Mouse (Mus musculus) C2C12 (cell line): ENCODE results near the gene Dnhd1. TPM values are rescaled to one million over a fixed set of nuclear protein-coding genes. Genes with fewer than 3 reads are reported as not detected.
A peak's percentile ranks its signal among the peaks of the same experiment; 100 is the strongest.
"Not testable (repeated sequence)": the region's sequence is repeated elsewhere in the genome, so short reads cannot be mapped to it uniquely, and the experiment has no call there.

Experiments used
- H3K27me3 ChIP-seq: one replicate; pipeline ENCODE4 v1.6.1; 2011; ENCODE audit not compliant: control insufficient read depth, insufficient read depth, insufficient read length
- H3K36me3 ChIP-seq: one replicate; pipeline ENCODE4 v1.6.1; 2011; ENCODE audit not compliant: control insufficient read depth, insufficient read depth
- H3K4me3 ChIP-seq: one replicate; pipeline ENCODE4 v1.5.1; 2011; ENCODE audit warnings: mild to moderate bottlenecking, control low read depth; ENCODE audit not compliant: poor library complexity, insufficient read depth, severe bottlenecking
- H3K79me2 ChIP-seq: one replicate; pipeline ENCODE4 v1.6.1; 2011; ENCODE audit not compliant: control insufficient read depth, insufficient read depth
- H3K79me3 ChIP-seq: one replicate; pipeline ENCODE4 v1.6.1; 2011; ENCODE audit warnings: low read depth, control low read depth
- H3ac ChIP-seq: one replicate; pipeline ENCODE3; 2011; ENCODE audit warnings: low read depth; ENCODE audit not compliant: control insufficient read depth, insufficient read length
- CEBPB ChIP-seq: IDR thresholded peaks from one replicate; pipeline ENCODE4 v1.6.1; 2011; ENCODE audit warnings: low read depth, mild to moderate bottlenecking, control low read depth, moderate library complexity
- CTCF ChIP-seq: IDR thresholded peaks from one replicate; pipeline ENCODE4 v1.5.1; 2011; ENCODE audit not compliant: control insufficient read depth, insufficient read depth, insufficient read length
- FOSL1 ChIP-seq: IDR thresholded peaks from one replicate; pipeline ENCODE4 v1.8.0; 2011; ENCODE audit warnings: mild to moderate bottlenecking, low read length; ENCODE audit not compliant: poor library complexity, insufficient read depth, severe bottlenecking
- MAX ChIP-seq: IDR thresholded peaks from one replicate; pipeline ENCODE4 v1.6.1; 2011; ENCODE audit warnings: mild to moderate bottlenecking, control low read depth
- MYOD1 ChIP-seq: IDR thresholded peaks from one replicate; pipeline ENCODE4 v1.6.1; 2011; ENCODE audit warnings: low read depth; ENCODE audit not compliant: control insufficient read depth, insufficient read length
- MYOG ChIP-seq: IDR thresholded peaks from one replicate; pipeline ENCODE4 v1.6.1; 2011; ENCODE audit not compliant: control insufficient read depth, insufficient read length; ENCODE audit errors: extremely low read depth
- USF1 ChIP-seq: IDR thresholded peaks from one replicate; pipeline ENCODE4 v1.6.1; 2011; ENCODE audit warnings: low read depth, mild to moderate bottlenecking, control low read depth, moderate library complexity
- polyA plus RNA-seq: library from polyadenylated mRNA; unstranded; fragments of >200 nt; fragmentation: generic; extraction: Trizol; gene quantifications from one replicate; pipeline ENCODE4 v1.2.1, GENCODE M21; 2012; ENCODE audit warnings: missing spikeins

The Dnhd1 gene
- polyA plus RNA-seq, 1 experiment = 0.35 TPM

DNA sequence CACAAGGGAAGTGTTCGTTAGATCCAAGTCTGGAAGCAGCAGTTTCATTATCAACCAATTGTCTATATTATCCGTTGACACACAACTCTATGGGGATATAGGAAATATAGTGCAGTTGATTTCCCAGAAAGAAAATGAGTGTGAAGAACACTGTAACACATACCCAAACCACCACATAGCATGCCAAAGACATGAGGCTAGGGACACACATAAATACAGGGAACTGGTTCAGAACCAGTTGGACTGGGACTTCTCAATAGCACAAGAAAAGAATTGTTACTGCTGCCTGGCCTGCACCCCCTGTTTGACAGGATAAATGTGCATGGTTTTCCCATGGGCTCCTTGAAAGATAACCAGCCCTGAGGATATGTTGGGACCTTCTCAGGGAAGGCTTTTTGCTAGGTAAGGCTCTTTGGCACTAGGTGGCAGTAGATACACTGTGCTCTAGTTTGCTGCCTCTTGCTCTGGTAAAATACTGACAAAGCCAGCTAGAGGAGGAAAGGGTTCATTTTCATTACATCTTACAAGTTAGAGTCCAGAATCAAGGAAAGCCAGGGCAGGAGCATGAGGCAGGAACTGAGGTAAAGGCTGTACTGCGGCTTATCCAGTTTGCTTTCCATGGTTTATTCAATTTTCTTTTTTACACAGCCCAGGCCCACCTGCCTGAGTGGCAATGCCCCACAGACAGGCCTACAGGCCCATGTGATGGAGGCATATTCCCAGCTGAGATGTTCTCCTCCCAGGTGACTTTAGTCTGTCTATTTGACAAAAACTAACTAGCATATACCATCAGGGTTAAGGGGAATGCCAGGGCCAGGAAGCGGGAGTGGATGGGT lies 75.7 kb downstream of the Dnhd1 start:
- H3K79me2 ChIP-seq = peaks cover 2% of the 10 kb centered on the region
- no peaks in the 10 kb centered on the region for H3K79me3 ChIP-seq
- TF ChIP-seq USF1 (no peak), CTCF (peak; percentile 41)
- peaks cover 34% of the 10 kb centered on the region for H3K36me3 ChIP-seq
- no peak overlapping the region for H3ac ChIP-seq
- H3K27me3 ChIP-seq = no peaks in the 10 kb centered on the region
- H3K4me3 ChIP-seq = no peak overlapping the region

GRCm38 (mm10) chr7:105726980-105727325 lies 76.3 kb downstream of the Dnhd1 start:
- no peak overlapping the region for H3ac ChIP-seq
- no peaks in the 10 kb centered on the region for H3K27me3 ChIP-seq
- TF ChIP-seq USF1 (no peak), MAX (no peak), CTCF (no peak), CEBPB (no peak), MYOG (no peak), MYOD1 (no peak), FOSL1 (no peak)
- peaks cover 8% of the 10 kb centered on the region for H3K79me2 ChIP-seq
- H3K4me3 ChIP-seq = no peak overlapping the region
- H3K36me3 ChIP-seq = peaks cover 39% of the 10 kb centered on the region
- no peaks in the 10 kb centered on the region for H3K79me3 ChIP-seq

- H3K36me3 ChIP-seq = peaks cover 59% of the 10 kb centered on the region
- no peak overlapping the region for H3K4me3 ChIP-seq
- no peak for TF ChIP-seq USF1
- no peak for TF ChIP-seq CEBPB
- no peak for TF ChIP-seq MYOG
- TF ChIP-seq MAX = no peak
- no peak for TF ChIP-seq MYOD1
- TF ChIP-seq CTCF = no peak
- TF ChIP-seq FOSL1 = no peak
- H3K79me3 ChIP-seq = peaks cover 2% of the 10 kb centered on the region
- peaks cover 27% of the 10 kb centered on the region for H3K79me2 ChIP-seq
- no peak overlapping the region for H3ac ChIP-seq
- H3K27me3 ChIP-seq = no peaks in the 10 kb centered on the region
Observed at GRCm38 (mm10) chr7:105728701-105729428, 78.2 kb downstream of the Dnhd1 start.

- Histone ChIP-seq H3K79me2 (peaks cover 74% of the 10 kb centered on the region), H3K27me3 (no peaks in the 10 kb centered on the region), H3ac (no peak overlapping the region), H3K36me3 (peaks cover 53% of the 10 kb centered on the region), H3K4me3 (no peak overlapping the region), H3K79me3 (peaks cover 40% of the 10 kb centered on the region)
- TF ChIP-seq CEBPB = no peak
- no peak for TF ChIP-seq USF1
- TF ChIP-seq MYOG = no peak
- TF ChIP-seq MAX = no peak
- no peak for TF ChIP-seq CTCF
- TF ChIP-seq FOSL1 = no peak
- no peak for TF ChIP-seq MYOD1
Observed at GRCm38 (mm10) chr7:105733836-105734235, 83.2 kb downstream of the Dnhd1 start.

GRCm38 (mm10) chr7:105734826-105735225 lies 84.2 kb downstream of the Dnhd1 start:
- Histone ChIP-seq H3ac (peak overlapping the region; percentile 24), H3K36me3 (peaks cover 49% of the 10 kb centered on the region), H3K4me3 (no peak overlapping the region), H3K27me3 (no peaks in the 10 kb centered on the region), H3K79me3 (peaks cover 45% of the 10 kb centered on the region), H3K79me2 (peaks cover 82% of the 10 kb centered on the region)
- TF ChIP-seq CTCF (no peak), MAX (no peak), MYOD1 (no peak), FOSL1 (no peak), USF1 (no peak), MYOG (no peak), CEBPB (no peak)

DNA sequence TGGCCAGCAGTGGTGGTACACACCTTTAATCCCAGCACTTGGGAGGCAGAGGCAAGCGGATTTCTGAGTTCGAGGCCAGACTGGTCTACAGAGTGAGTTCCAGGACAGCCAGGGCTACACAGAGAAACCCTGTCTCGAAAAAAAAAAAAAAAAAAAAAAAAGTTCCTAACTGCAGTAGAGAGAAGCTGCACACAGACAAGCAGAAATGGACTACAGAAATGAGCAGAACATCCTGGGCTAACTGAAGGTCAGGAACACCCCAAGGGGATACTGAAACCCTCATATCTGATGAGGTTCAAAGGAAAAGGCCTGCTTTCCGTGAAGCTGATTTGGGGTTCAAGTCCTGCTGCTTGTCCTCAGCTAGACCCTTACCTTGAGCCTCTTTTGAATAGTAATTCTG lies 84.8 kb downstream of the Dnhd1 start:
- H3K36me3 ChIP-seq = peaks cover 53% of the 10 kb centered on the region
- peak overlapping the region; percentile 71 for H3K4me3 ChIP-seq
- H3K27me3 ChIP-seq = not testable (repeated sequence)
- peaks cover 88% of the 10 kb centered on the region for H3K79me2 ChIP-seq
- peak overlapping the region; percentile 41 for H3ac ChIP-seq
- H3K79me3 ChIP-seq = peaks cover 51% of the 10 kb centered on the region
